Mouse (Mus musculus) hindbrain, embryonic 15.5 days (tissue): ENCODE measurements around the gene Efnb2. TPM values are rescaled to one million over a fixed set of nuclear protein-coding genes. Genes with fewer than 3 reads are reported as not detected.

Experiments
- ATAC-seq: fragments of 200-750 bp; cut with Nextera tagmentation; 2 replicates; pipeline ENCODE4 v1.8.0; 2017; ENCODE audit warnings: low read depth, moderate number of reproducible peaks, moderate TSS enrichment; ENCODE audit not compliant: low FRiP score
- H3K27ac ChIP-seq: fragments of 300-500 bp; sonication (generic); replicated peaks from 2 replicates; pipeline ENCODE4 v1.5.1; 2015; ENCODE audit warnings: mild to moderate bottlenecking, inconsistent platforms
- H3K27me3 ChIP-seq: fragments of 300-500 bp; sonication (generic); 2 replicates; pipeline ENCODE4 v1.6.1; 2015; ENCODE audit warnings: control low read depth, inconsistent platforms
- H3K36me3 ChIP-seq: fragments of 300-500 bp; sonication (generic); 2 replicates; pipeline ENCODE4 v1.6.1; 2015; ENCODE audit warnings: control low read depth, inconsistent platforms
- H3K4me1 ChIP-seq: fragments of 300-500 bp; sonication (generic); replicated peaks from 2 replicates; pipeline ENCODE4 v1.6.1; 2015; ENCODE audit warnings: control low read depth, inconsistent platforms
- H3K4me2 ChIP-seq: fragments of 300-500 bp; sonication (generic); 2 replicates; pipeline ENCODE4 v1.6.1; 2015; ENCODE audit warnings: moderate library complexity, mild to moderate bottlenecking, inconsistent platforms
- H3K4me3 ChIP-seq: fragments of 300-500 bp; sonication (generic); 2 replicates; pipeline ENCODE4 v1.5.1; 2015; ENCODE audit warnings: mild to moderate bottlenecking, inconsistent platforms
- H3K9ac ChIP-seq: fragments of 300-500 bp; sonication (generic); 2 replicates; pipeline ENCODE4 v1.6.1; 2015; ENCODE audit warnings: inconsistent platforms
- H3K9me3 ChIP-seq: fragments of 300-500 bp; sonication (generic); 2 replicates; pipeline ENCODE4 v1.6.1; 2016; ENCODE audit warnings: control low read depth, inconsistent platforms
- WGBS: fragments of 180-500 bp; shearing (Covaris S2); methylation state at CpG from one replicate; pipeline ENCODE4 v1.1.7; 2015; 5-methylcytosine and 5-hydroxymethylcytosine counted together
- polyA plus RNA-seq: library from polyadenylated mRNA; unstranded; fragments of >200 nt; fragmentation: Nextera tagmentation; extraction: Ambion mirVana; gene quantifications from 2 replicates; pipeline ENCODE4 v1.2.1, GENCODE M21; 2015

Efnb2 gene
- polyA plus RNA-seq, 1 experiment from 2014 or later = 21.5 TPM

GRCm38 (mm10) chr8:8623486-8623885 is 37.6 kb downstream of the Efnb2 start:
- Histone ChIP-seq H3K4me1 (peaks cover 37% of the 10 kb centered on the region), H3K4me2 (no peak overlapping the region), H3K9ac (no peak overlapping the region), H3K27me3 (no peaks in the 10 kb centered on the region), H3K36me3 (peaks cover 14% of the 10 kb centered on the region; the same call in 1 of the 2 replicates), H3K9me3 (no peaks in the 10 kb centered on the region), H3K27ac (0 out of 2 replicates have a peak overlapping the region, but pooled peaks have one; percentile 18), H3K4me3 (no peak overlapping the region)
- WGBS = 58% methylated on average over 8 of the region's 8 CpGs
- no peak for ATAC-seq

GRCm38 (mm10) chr8:8622476-8622875 is 38.6 kb downstream of the Efnb2 start:
- H3K4me3 ChIP-seq = no peak overlapping the region
- ATAC-seq = no peak
- WGBS = 62% methylated on average over 3 of the region's 3 CpGs
- no peak overlapping the region for H3K4me2 ChIP-seq
- H3K4me1 ChIP-seq = peaks cover 35% of the 10 kb centered on the region
- H3K36me3 ChIP-seq = peaks cover 14% of the 10 kb centered on the region; the same call in 1 of the 2 replicates
- no peaks in the 10 kb centered on the region for H3K27me3 ChIP-seq
- peak overlapping the region; percentile 46; the same call in 1 of the 2 replicates for H3K27ac ChIP-seq
- no peaks in the 10 kb centered on the region for H3K9me3 ChIP-seq
- no peak overlapping the region for H3K9ac ChIP-seq

- H3K9me3 ChIP-seq = no peaks in the 10 kb centered on the region
- peaks cover 14% of the 10 kb centered on the region; the same call in 1 of the 2 replicates for H3K36me3 ChIP-seq
- WGBS = 61% methylated on average over 12 of the region's 12 CpGs
- no peak overlapping the region for H3K4me3 ChIP-seq
- H3K27me3 ChIP-seq = no peaks in the 10 kb centered on the region
- H3K4me2 ChIP-seq = no peak overlapping the region
- ATAC-seq = 0 out of 2 replicates have a peak, but pooled peaks have one; percentile 35
- peak overlapping the region; percentile 46; the same call in 1 of the 2 replicates for H3K27ac ChIP-seq
- peaks cover 35% of the 10 kb centered on the region for H3K4me1 ChIP-seq
- H3K9ac ChIP-seq = no peak overlapping the region
Measured at GRCm38 (mm10) chr8:8622031-8622430, 39.0 kb downstream of the Efnb2 start.

- H3K36me3 ChIP-seq = peaks cover 14% of the 10 kb centered on the region; the same call in 1 of the 2 replicates
Measured at GRCm38 (mm10) chr8:8621236-8621917, 39.7 kb downstream of the Efnb2 start.

GRCm38 (mm10) chr8:8620536-8620935 is 40.5 kb downstream of the Efnb2 start:
- Histone ChIP-seq H3K27me3 (no peaks in the 10 kb centered on the region), H3K27ac (no peak overlapping the region), H3K9me3 (no peaks in the 10 kb centered on the region), H3K9ac (no peak overlapping the region), H3K4me2 (no peak overlapping the region), H3K4me1 (peaks cover 35% of the 10 kb centered on the region), H3K4me3 (no peak overlapping the region), H3K36me3 (peaks cover 14% of the 10 kb centered on the region; the same call in 1 of the 2 replicates)
- WGBS = 82% methylated on average over 21 of the region's 21 CpGs
- no peak; the same call in 1 of the 2 replicates for ATAC-seq

More at GRCm38 (mm10) chr8:8621236-8621917, 39.7 kb downstream of the Efnb2 start:
- Histone ChIP-seq H3K4me3 (no peak overlapping the region), H3K27me3 (no peaks in the 10 kb centered on the region), H3K9ac (no peak overlapping the region), H3K9me3 (no peaks in the 10 kb centered on the region), H3K4me1 (peaks cover 35% of the 10 kb centered on the region), H3K27ac (no peak overlapping the region), H3K4me2 (no peak overlapping the region)
- no peak for ATAC-seq
- 77% methylated on average over 16 of the region's 16 CpGs for WGBS

GRCm38 (mm10) chr8:8619221-8620194 is 41.5 kb downstream of the Efnb2 start:
- H3K36me3 ChIP-seq = peaks cover 14% of the 10 kb centered on the region; the same call in 1 of the 2 replicates
- no peaks in the 10 kb centered on the region for H3K27me3 ChIP-seq
- H3K4me3 ChIP-seq = no peak overlapping the region
- H3K9me3 ChIP-seq = no peaks in the 10 kb centered on the region
- WGBS = 34% methylated on average over 19 of the region's 19 CpGs
- ATAC-seq = 0 out of 2 replicates have a peak, but pooled peaks have one; percentile 43
- H3K9ac ChIP-seq = no peak overlapping the region
- no peak overlapping the region for H3K4me2 ChIP-seq
- peaks cover 35% of the 10 kb centered on the region for H3K4me1 ChIP-seq
- H3K27ac ChIP-seq = 0 out of 2 replicates have a peak overlapping the region, but pooled peaks have one; percentile 16

GRCm38 (mm10) chr8:8613844-8614243 is 47.2 kb downstream of the Efnb2 start:
- ATAC-seq = peak; percentile 28; the same call in 1 of the 2 replicates
- no peak overlapping the region for H3K4me2 ChIP-seq
- H3K9me3 ChIP-seq = no peaks in the 10 kb centered on the region
- 76% methylated on average over 1 of the region's 1 CpGs for WGBS
- no peak overlapping the region for H3K9ac ChIP-seq
- no peaks in the 10 kb centered on the region for H3K27me3 ChIP-seq
- H3K4me3 ChIP-seq = no peak overlapping the region
- H3K27ac ChIP-seq = no peak overlapping the region
- peaks cover 10% of the 10 kb centered on the region; the same call in 1 of the 2 replicates for H3K4me1 ChIP-seq
- H3K36me3 ChIP-seq = no peaks in the 10 kb centered on the region

- Histone ChIP-seq H3K27ac (no peak overlapping the region), H3K27me3 (no peaks in the 10 kb centered on the region), H3K4me2 (no peak overlapping the region), H3K9me3 (no peaks in the 10 kb centered on the region), H3K9ac (no peak overlapping the region), H3K36me3 (no peaks in the 10 kb centered on the region), H3K4me1 (peaks cover 10% of the 10 kb centered on the region; the same call in 1 of the 2 replicates), H3K4me3 (no peak overlapping the region)
- no peak for ATAC-seq
- 82% methylated on average over 4 of the region's 4 CpGs for WGBS
Measured at GRCm38 (mm10) chr8:8611928-8612327, 49.1 kb downstream of the Efnb2 start.

GRCm38 (mm10) chr8:8609791-8610190 is 51.3 kb downstream of the Efnb2 start:
- no peaks in the 10 kb centered on the region for H3K36me3 ChIP-seq
- no peak overlapping the region for H3K4me2 ChIP-seq
- H3K9me3 ChIP-seq = no peaks in the 10 kb centered on the region
- no peak overlapping the region for H3K9ac ChIP-seq
- no peak for ATAC-seq
- H3K4me1 ChIP-seq = peaks cover 10% of the 10 kb centered on the region; the same call in 1 of the 2 replicates
- no peaks in the 10 kb centered on the region for H3K27me3 ChIP-seq
- WGBS = 17% methylated on average over 7 of the region's 7 CpGs
- no peak overlapping the region for H3K4me3 ChIP-seq
- H3K27ac ChIP-seq = no peak overlapping the region

- Histone ChIP-seq H3K27me3 (no peaks in the 10 kb centered on the region), H3K27ac (no peak overlapping the region), H3K4me3 (no peak overlapping the region), H3K9ac (no peak overlapping the region), H3K9me3 (no peaks in the 10 kb centered on the region), H3K36me3 (no peaks in the 10 kb centered on the region), H3K4me1 (peaks cover 10% of the 10 kb centered on the region; the same call in 1 of the 2 replicates), H3K4me2 (no peak overlapping the region)
- ATAC-seq = no peak
- 8% methylated on average over 5 of the region's 5 CpGs for WGBS
Measured at GRCm38 (mm10) chr8:8609141-8609540, 51.9 kb downstream of the Efnb2 start.

GRCm38 (mm10) chr8:8605621-8606020 is 55.4 kb downstream of the Efnb2 start:
- no peak overlapping the region for H3K9ac ChIP-seq
- H3K4me1 ChIP-seq = peaks cover 10% of the 10 kb centered on the region; the same call in 1 of the 2 replicates
- H3K27ac ChIP-seq = no peak overlapping the region
- WGBS = 85% methylated on average over 4 of the region's 4 CpGs
- no peaks in the 10 kb centered on the region for H3K36me3 ChIP-seq
- no peaks in the 10 kb centered on the region for H3K9me3 ChIP-seq
- H3K4me3 ChIP-seq = no peak overlapping the region
- ATAC-seq = no peak
- no peak overlapping the region for H3K4me2 ChIP-seq
- no peaks in the 10 kb centered on the region for H3K27me3 ChIP-seq
